Mouse (Mus musculus): ENCODE data around the gene Slc38a9. TPM values are rescaled to one million over a fixed set of nuclear protein-coding genes. Genes with fewer than 3 reads are reported as not detected.

Gene Slc38a9
- polyA plus RNA-seq, 1 experiment from 2014 or later: 12.8 TPM

DNA sequence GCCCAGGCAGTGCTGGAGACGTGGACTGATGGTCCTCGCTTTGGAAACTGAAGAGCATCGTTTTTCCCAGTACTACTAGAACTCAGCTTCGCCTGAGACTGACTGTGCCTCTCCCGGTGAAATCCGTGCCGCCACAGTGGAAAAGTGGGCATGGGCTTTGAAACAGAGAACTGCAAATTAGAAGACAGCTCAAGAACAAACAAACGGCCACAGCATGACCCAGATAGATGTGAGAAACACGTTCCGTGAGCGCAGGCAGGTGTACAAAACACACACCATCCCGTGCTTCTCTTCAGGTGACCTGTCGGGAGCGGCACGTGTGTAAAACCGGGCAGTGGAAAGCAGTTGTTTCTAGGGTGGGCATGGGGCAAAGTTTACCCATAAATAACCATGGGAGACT is 77.5 kb downstream of the Slc38a9 start:
- H3K27me3 ChIP-seq (replicated peaks; ENCODE audit: control insufficient read depth, insufficient read depth, low read length): no peaks in the 10 kb centered on the region
- no peak overlapping the region for H3K4me3 ChIP-seq (ENCODE audit: low read length)
- H3K27ac ChIP-seq (ENCODE audit: low read length): no peak overlapping the region
- peaks cover 3% of the 10 kb centered on the region; the same call in 1 of the 2 replicates for H3K4me1 ChIP-seq (ENCODE audit: control insufficient read depth, insufficient read depth, low read length)
- ATAC-seq: no peak
- H3K9ac ChIP-seq (ENCODE audit: low read depth, low read length): no peak overlapping the region
- no peaks in the 10 kb centered on the region for H3K36me3 ChIP-seq (ENCODE audit: control insufficient read depth, insufficient read depth, low read length)
- WGBS: 87% methylated on average over 16 of the region's 16 CpGs
- H3K9me3 ChIP-seq (ENCODE audit: control insufficient read depth, low read length): no peaks in the 10 kb centered on the region
- H3K4me2 ChIP-seq (ENCODE audit: low read depth, low read length): no peak overlapping the region

DNA sequence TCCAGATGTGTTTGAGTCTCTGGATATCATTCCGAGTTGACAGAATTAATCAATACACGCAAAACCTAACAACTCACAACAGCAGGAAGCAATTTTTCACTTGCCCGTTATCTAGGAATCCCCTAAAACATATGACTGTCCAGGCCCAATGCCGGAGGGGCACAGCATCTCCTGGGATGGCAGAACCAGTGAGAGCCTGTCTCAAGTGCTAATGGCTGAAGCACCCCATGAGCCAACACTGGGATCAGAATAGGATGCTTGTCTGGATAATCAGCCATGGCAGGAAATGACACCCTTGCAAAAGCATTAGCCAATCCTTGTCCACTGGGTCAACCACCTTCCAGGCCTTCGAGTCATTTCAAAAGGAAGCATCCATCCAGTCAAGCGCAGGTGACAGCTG is 79.5 kb downstream of the Slc38a9 start:
- no peak for ATAC-seq
- Histone ChIP-seq H3K4me3 (ENCODE audit: low read length) (no peak overlapping the region), H3K4me2 (ENCODE audit: low read depth, low read length) (no peak overlapping the region), H3K27me3 (replicated peaks; ENCODE audit: control insufficient read depth, insufficient read depth, low read length) (no peaks in the 10 kb centered on the region), H3K27ac (ENCODE audit: low read length) (no peak overlapping the region), H3K4me1 (ENCODE audit: control insufficient read depth, insufficient read depth, low read length) (peaks cover 7% of the 10 kb centered on the region), H3K9me3 (ENCODE audit: control insufficient read depth, low read length) (no peaks in the 10 kb centered on the region), H3K9ac (ENCODE audit: low read depth, low read length) (no peak overlapping the region), H3K36me3 (ENCODE audit: control insufficient read depth, insufficient read depth, low read length) (no peaks in the 10 kb centered on the region)
- 83% methylated on average over 6 of the region's 6 CpGs for WGBS

DNA sequence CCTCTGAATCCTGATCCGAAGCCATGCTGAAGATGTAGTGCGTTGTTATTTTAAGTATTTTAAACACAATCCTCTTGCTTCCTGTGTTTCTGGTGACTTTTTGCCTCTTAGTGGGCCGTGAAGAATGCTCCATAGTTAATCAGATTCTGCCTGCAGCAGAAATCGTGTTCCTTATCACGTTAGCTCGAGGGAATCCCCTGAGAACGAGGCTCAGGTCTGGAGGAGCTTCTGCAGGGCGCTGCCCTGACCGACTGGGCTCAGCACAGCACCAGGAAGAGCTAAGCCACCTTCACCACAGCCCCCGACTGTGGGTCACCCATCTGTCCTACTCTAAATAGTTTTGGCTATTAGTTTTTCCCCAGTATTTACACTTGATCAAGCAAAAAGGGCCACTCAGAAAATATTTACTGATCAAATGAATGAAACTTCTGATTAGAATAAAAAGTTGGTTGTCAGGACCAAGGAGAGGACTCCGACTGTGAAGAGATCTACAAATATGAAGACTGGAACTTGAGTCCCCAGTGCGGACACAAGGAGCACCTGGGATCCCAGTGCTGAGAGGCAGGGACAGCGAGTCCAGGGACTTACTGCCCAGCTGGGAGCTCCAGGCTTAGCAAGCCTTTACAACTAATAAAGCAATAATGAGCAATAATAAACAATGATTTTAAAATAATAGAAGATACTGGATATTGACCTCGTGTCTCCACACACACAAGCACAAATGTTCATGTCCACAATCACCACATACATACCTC is 81.7 kb downstream of the Slc38a9 start:
- ATAC-seq: 0 out of 2 replicates have a peak, but pooled peaks have one; percentile 49
- Histone ChIP-seq H3K27me3 (replicated peaks; ENCODE audit: control insufficient read depth, insufficient read depth, low read length) (no peaks in the 10 kb centered on the region), H3K4me2 (ENCODE audit: low read depth, low read length) (no peak overlapping the region), H3K27ac (ENCODE audit: low read length) (peak overlapping the region; percentile 67; the same call in 1 of the 2 replicates), H3K4me1 (ENCODE audit: control insufficient read depth, insufficient read depth, low read length) (peaks cover 7% of the 10 kb centered on the region), H3K4me3 (ENCODE audit: low read length) (no peak overlapping the region), H3K36me3 (ENCODE audit: control insufficient read depth, insufficient read depth, low read length) (no peaks in the 10 kb centered on the region), H3K9me3 (ENCODE audit: control insufficient read depth, low read length) (no peaks in the 10 kb centered on the region), H3K9ac (ENCODE audit: low read depth, low read length) (no peak overlapping the region)
- 37% methylated on average over 14 of the region's 14 CpGs for WGBS

DNA sequence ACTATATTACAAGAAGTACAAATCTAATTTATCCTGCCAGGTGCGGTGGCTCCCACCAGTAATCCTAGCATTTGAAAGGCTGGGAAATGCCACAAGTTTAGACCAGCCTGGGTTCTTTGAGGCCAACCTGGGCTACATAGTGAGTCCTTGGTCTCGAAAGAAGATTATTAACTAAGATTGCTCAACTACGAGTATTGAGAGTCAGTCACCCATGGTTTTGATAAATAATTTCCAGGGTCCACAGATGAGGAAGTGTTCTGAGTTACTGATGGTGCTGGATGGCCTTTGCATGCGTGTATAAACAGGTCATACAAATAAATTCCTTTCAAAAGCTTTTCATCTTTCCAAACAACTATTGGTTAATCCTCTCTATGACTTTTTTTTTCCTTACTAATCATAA is 83.1 kb downstream of the Slc38a9 start:
- Histone ChIP-seq H3K27me3 (replicated peaks; ENCODE audit: control insufficient read depth, insufficient read depth, low read length) (no peaks in the 10 kb centered on the region), H3K4me2 (ENCODE audit: low read depth, low read length) (no peak overlapping the region), H3K36me3 (ENCODE audit: control insufficient read depth, insufficient read depth, low read length) (no peaks in the 10 kb centered on the region), H3K4me1 (ENCODE audit: control insufficient read depth, insufficient read depth, low read length) (peaks cover 7% of the 10 kb centered on the region), H3K9me3 (ENCODE audit: control insufficient read depth, low read length) (no peaks in the 10 kb centered on the region), H3K27ac (ENCODE audit: low read length) (peak overlapping the region; percentile 24), H3K4me3 (ENCODE audit: low read length) (no peak overlapping the region), H3K9ac (ENCODE audit: low read depth, low read length) (no peak overlapping the region)
- ATAC-seq: no peak
- WGBS: 78% methylated on average over 4 of the region's 4 CpGs

DNA sequence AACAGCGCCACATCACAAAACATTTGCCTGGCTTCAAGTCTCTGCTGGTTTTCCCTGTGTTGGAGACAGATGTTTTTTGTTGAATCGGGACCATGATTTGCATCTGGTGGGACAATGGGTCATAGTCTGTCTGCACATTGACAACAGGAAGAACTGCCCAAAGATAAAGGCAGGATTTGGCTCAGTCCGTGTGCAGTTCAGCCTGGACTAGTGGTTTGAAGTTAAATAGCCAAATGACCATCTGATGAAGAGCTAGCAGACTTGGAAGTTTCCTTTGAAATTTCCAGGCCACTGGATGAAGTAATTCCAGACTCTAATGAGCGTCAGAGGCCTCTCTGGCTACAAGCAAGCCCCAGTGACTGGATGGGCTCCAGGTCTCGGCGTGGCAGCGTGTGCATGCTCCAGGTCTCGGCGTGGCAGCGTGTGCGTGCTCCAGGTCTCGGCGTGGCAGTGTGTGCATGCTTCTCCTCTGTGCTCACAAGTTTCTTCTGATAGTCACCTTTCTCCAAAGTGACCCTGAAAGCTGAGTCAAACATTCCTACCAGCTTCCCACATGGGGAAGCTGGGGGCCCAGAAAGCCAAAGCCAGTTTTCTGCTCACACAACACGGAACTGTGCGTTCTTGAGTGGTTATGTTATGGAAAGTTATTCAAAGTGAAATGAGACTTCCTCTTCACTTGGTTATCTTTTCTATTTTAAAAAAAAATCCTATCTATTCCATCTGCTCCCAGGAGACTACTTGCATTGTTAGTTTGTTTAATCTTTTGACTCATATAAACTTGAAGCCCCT is 83.7 kb downstream of the Slc38a9 start:
- 80% methylated on average over 15 of the region's 15 CpGs for WGBS
- H3K27ac ChIP-seq (ENCODE audit: low read length): no peak overlapping the region
- no peak for ATAC-seq

DNA sequence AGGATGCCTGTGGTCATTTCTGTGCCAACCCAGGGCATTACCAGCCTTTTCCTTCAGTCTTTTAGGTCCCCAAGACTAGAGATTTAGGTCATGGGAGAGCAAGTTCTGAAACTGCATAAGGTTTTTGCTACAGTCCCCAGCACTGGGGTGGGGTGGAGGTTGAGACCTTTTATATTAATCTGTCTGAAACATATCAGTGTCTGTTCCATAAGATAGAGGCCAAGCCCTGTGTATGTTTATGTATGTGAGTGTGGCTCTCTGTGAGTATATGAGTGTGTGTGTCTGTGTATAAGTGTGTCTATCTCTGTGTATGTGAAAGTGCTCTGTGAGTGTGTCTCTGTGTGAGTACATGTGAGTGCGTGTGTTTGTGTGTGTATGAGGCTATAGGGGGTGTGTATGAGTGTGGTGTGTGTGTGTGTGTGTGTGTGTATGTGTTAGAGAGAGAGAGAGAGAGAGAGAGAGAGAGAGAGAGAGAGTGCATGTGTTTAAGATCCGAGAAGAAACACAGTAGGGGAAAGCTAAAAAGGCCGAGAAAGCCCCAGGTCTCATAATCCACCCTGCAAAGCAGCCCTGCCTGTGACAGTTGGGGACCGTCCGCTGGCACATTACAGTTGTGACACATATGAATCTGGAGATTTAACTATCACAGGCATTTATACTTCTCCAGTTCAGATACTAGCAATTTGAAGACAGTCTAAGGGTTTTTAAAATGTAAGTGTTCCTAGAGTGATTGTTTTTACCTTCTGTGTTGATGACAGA is 85.6 kb downstream of the Slc38a9 start:
- no peak overlapping the region for H3K9ac ChIP-seq (ENCODE audit: low read depth, low read length)
- WGBS: 84% methylated on average over 5 of the region's 5 CpGs

More for the DNA sequence above, 83.7 kb downstream of the Slc38a9 start:
- Histone ChIP-seq H3K4me3 (ENCODE audit: low read length) (no peak overlapping the region), H3K36me3 (ENCODE audit: control insufficient read depth, insufficient read depth, low read length) (no peaks in the 10 kb centered on the region), H3K27me3 (replicated peaks; ENCODE audit: control insufficient read depth, insufficient read depth, low read length) (no peaks in the 10 kb centered on the region), H3K9ac (ENCODE audit: low read depth, low read length) (no peak overlapping the region), H3K4me2 (ENCODE audit: low read depth, low read length) (no peak overlapping the region), H3K4me1 (ENCODE audit: control insufficient read depth, insufficient read depth, low read length) (peaks cover 7% of the 10 kb centered on the region), H3K9me3 (ENCODE audit: control insufficient read depth, low read length) (no peaks in the 10 kb centered on the region)

DNA sequence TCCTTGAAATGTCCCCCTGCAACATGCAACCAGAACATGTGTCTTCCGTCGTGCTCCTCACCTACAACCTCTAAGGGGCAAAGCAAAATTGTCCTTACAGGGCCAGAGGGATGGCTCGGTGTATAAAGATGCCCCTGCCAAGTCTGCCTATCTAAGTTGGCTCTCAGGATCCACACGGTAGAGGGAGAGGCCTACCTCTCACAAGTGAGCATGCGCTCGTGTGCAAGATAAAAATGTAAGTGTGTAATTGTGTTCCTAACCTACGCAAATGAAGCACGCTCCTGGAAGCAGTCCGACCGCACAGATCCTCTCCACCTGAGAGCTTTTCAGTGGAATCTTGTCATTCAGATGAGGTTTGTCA is 86.1 kb downstream of the Slc38a9 start:
- no peak overlapping the region for H3K4me3 ChIP-seq (ENCODE audit: low read length)
- no peaks in the 10 kb centered on the region for H3K9me3 ChIP-seq (ENCODE audit: control insufficient read depth, low read length)
- no peak overlapping the region for H3K4me2 ChIP-seq (ENCODE audit: low read depth, low read length)
- H3K27me3 ChIP-seq (replicated peaks; ENCODE audit: control insufficient read depth, insufficient read depth, low read length): no peaks in the 10 kb centered on the region
- H3K36me3 ChIP-seq (ENCODE audit: control insufficient read depth, insufficient read depth, low read length): no peaks in the 10 kb centered on the region
- 88% methylated on average over 10 of the region's 10 CpGs for WGBS
- ATAC-seq: no peak
- H3K9ac ChIP-seq (ENCODE audit: low read depth, low read length): no peak overlapping the region
- no peak overlapping the region for H3K27ac ChIP-seq (ENCODE audit: low read length)
- H3K4me1 ChIP-seq (ENCODE audit: control insufficient read depth, insufficient read depth, low read length): peaks cover 17% of the 10 kb centered on the region

More for the DNA sequence above, 85.6 kb downstream of the Slc38a9 start:
- Histone ChIP-seq H3K36me3 (ENCODE audit: control insufficient read depth, insufficient read depth, low read length) (no peaks in the 10 kb centered on the region), H3K9me3 (ENCODE audit: control insufficient read depth, low read length) (no peaks in the 10 kb centered on the region), H3K4me3 (ENCODE audit: low read length) (no peak overlapping the region), H3K4me1 (ENCODE audit: control insufficient read depth, insufficient read depth, low read length) (peaks cover 11% of the 10 kb centered on the region), H3K4me2 (ENCODE audit: low read depth, low read length) (no peak overlapping the region), H3K27ac (ENCODE audit: low read length) (no peak overlapping the region), H3K27me3 (replicated peaks; ENCODE audit: control insufficient read depth, insufficient read depth, low read length) (no peaks in the 10 kb centered on the region)
- ATAC-seq: peak; percentile 72

DNA sequence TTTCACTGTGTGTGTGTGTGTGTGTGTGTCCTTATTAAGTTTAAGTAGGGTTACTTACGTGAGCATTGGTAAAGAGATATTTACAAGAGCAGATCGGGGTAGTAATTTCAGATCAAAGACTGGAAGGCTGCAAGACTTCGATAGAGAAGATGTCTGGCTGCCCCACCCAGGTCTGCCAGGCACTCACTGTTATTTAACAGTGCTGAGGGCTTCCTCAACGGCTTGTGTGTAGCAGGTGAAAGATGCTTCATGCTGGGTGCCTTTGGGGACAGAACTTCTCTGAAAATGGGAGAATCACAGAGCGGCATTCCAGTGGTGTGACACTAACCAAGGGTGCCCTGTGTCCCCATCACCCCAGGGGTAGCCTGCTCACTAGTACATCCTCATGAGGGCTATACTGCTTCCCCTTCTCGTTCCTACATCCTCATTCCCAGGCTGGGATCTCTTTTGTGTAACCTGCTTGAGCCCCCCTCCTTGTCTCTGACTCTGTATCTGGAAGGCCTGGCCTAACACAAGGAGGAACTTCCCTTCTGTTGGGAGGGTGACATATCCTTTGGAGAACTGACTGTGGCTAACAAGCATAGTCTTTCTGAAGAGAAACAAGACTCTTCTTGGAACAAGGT is 87.4 kb downstream of the Slc38a9 start:
- 69% methylated on average over 6 of the region's 6 CpGs for WGBS
- no peaks in the 10 kb centered on the region for H3K27me3 ChIP-seq (replicated peaks; ENCODE audit: control insufficient read depth, insufficient read depth, low read length)
- no peaks in the 10 kb centered on the region for H3K9me3 ChIP-seq (ENCODE audit: control insufficient read depth, low read length)
- no peaks in the 10 kb centered on the region for H3K36me3 ChIP-seq (ENCODE audit: control insufficient read depth, insufficient read depth, low read length)
- no peak overlapping the region for H3K9ac ChIP-seq (ENCODE audit: low read depth, low read length)
- peaks cover 23% of the 10 kb centered on the region for H3K4me1 ChIP-seq (ENCODE audit: control insufficient read depth, insufficient read depth, low read length)
- no peak overlapping the region for H3K4me3 ChIP-seq (ENCODE audit: low read length)
- 0 out of 2 replicates have a peak, but pooled peaks have one; percentile 17 for ATAC-seq
- H3K4me2 ChIP-seq (ENCODE audit: low read depth, low read length): no peak overlapping the region
- no peak overlapping the region for H3K27ac ChIP-seq (ENCODE audit: low read length)

Measured in intestine, embryonic 16.5 days (tissue).